Mouse (Mus musculus) left cerebral cortex, adult 8-10 months (tissue): ENCODE data around the gene Zfp512. TPM values are rescaled to one million over a fixed set of nuclear protein-coding genes. Genes with fewer than 3 reads are reported as not detected.

Source experiments
- total RNA-seq, 4 experiments: library from RNA; stranded (reverse); gene quantifications; 2 replicates each; pipeline ENCODE4 v1.2.4; 2022

Zfp512 gene
- total RNA-seq, 4 experiments from 2014 or later, result 47.5 to 52.8 (median 51.8) TPM

Other genes with a start within 250 kb of the Zfp512 start
- 10 to 100 TPM; 64.9 to 77.9 (median 75.5) TPM for gene Ppm1g, start 231.7 kb upstream of the Zfp512 start, total RNA-seq
- 10 to 100 TPM; 85.2 to 91.1 (median 87.6) TPM for gene Nrbp1, start 211.6 kb upstream of the Zfp512 start, total RNA-seq
- gene Gm9970, start 211.2 kb upstream of the Zfp512 start, total RNA-seq, result under 1 TPM in 2 of 4 experiments, not detected in 2; 0.74 to 0.89 TPM
- 1 to 10 TPM; 1.5 to 3.6 (median 2.5) TPM for gene Krtcap3, start 200.7 kb upstream of the Zfp512 start, total RNA-seq
- 10 to 100 TPM; 75.0 to 98.2 (median 83.8) TPM for gene Ift172, start 161.3 kb upstream of the Zfp512 start, total RNA-seq
- 100 to 1,000 TPM; 132 to 144 (median 133) TPM for gene Fndc4, start 156.4 kb upstream of the Zfp512 start, total RNA-seq
- gene Gckr, start 155.0 kb upstream of the Zfp512 start, total RNA-seq, result under 1 TPM in 2 of 4 experiments, not detected in 2; 0.11 to 0.44 TPM
- under 1 TPM in 1 of 4 experiments, not detected in 3; 0.17 TPM for gene 4930548H24Rik, start 33.3 kb downstream of the Zfp512 start, total RNA-seq
- 10 to 100 TPM; 28.8 to 32.6 (median 32.2) TPM for gene Gpn1, start 42.3 kb downstream of the Zfp512 start, total RNA-seq
- 10 to 100 TPM; 48.2 to 53.6 (median 51.4) TPM for gene Slc4a1ap, start 74.6 kb downstream of the Zfp512 start, total RNA-seq
- gene Supt7l, start 75.4 kb downstream of the Zfp512 start, total RNA-seq, result 10 to 100 TPM; 17.8 to 19.4 (median 18.1) TPM
- 100 to 1,000 TPM in 2 of 4 experiments, 10 to 100 TPM in 2; 76.5 to 106 (median 99.6) TPM for gene Mrpl33, start 144.5 kb downstream of the Zfp512 start, total RNA-seq
- gene Rbks, start 245.2 kb downstream of the Zfp512 start, total RNA-seq, result 1 to 10 TPM; 4.1 to 5.8 (median 5.2) TPM
- 10 to 100 TPM; 43.3 to 54.7 (median 48.8) TPM for gene Babam2, start 245.3 kb downstream of the Zfp512 start, total RNA-seq